Mouse (Mus musculus) v-Abl transformed pro-B cells (cell line): ENCODE results near the gene Cables2.

ENCODE experiments used
- in situ Hi-C, 2 experiments: fragments of 400-800 bp; cut with MboI; formaldehyde crosslinking; loops; one replicate each; pipeline ENCODE4 v1.15.1; 2025; ENCODE audit not compliant: unreplicated experiment in 2 of 2

Cables2 gene

DNA sequence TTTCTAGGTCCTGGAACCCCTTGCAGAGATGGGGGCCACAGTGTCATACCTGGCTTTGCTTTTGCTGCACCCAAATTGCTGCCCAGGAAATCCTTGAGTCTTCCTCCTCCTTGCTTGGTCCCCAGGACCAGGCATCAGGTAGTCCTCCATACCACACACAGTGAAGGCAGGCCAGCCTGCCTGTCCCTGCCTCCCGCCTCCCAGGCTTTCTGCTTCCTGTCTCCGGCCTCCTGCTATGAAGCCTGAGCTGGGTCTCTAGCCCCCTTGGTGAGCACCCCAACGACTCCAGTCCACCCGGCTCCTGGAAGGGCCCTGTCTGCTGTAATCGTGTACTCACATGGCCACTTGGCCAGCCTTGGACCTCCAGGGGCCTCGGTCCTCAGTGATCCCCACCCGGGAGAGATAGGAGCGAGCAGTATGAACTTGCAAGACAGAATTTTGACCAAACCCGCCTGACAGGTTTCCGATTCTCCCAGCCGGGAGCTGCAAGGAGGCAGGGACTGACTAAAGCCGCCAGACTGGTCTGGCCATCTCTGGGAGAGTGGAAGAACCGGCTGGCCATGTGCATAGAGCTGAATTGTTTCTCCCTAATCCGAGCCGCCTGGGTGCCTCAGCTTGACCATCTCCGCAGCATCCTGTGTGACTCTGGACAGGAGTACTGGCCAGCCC is 16.3 kb upstream of the Cables2 start, which contains the start of gene Rbbp8nl:
Gene Rbbp8nl (minus strand): TSS at position 440 of the 669 bp plus-strand sequence.
- in situ Hi-C loops = loop anchor here (10.0 kb wide), 2 partner anchors 465 to 495 kb away; no protein-coding TSS in a partner anchor

DNA sequence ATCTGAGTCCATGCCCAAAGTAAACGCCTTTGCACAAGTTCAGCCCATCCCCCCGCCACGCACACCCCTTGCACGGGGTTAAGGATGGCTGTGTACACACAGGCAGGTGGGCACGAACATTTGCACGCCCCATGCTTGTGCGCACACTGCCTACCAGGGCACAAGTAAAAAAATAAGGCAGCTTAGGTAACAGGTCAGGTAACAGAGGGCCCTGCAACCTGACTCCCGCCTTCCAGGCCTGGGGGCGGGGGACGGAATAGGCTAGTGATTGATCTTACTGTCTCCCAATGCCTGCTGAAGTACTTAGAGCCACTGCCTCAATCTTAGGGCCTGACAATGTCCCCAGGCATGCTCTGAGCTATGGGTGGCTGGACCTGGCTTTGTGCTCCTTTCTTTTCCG is 15.7 kb upstream of the Cables2 start:
- in situ Hi-C loops = loop anchor here (10.0 kb wide), 2 partner anchors 466 to 496 kb away; no protein-coding TSS in a partner anchor

DNA sequence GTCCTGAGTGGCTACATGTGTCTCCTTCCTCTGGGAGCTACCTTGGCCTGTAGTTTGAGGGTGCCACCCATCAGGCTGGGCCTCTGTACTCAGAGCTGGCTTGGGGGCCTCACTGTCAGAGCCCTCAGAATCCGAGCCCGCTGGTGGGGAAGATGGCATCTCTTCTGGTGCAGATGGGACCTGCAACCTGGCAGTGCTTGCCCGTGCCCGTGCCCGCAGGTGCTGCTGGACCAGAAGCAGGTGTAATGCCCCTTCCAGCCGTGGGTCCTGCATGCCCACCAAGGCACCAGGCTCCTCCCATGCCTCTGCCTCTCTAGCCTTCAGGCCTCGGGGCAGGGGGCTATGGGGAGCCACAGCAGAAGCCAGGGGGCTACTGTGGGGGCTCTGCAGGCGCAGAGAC is 6.0 kb upstream of the Cables2 start:
- in situ Hi-C loops = loop anchor here (5.0 to 10.0 kb wide), 3 partner anchors 68 to 185 kb away; no protein-coding TSS in a partner anchor

DNA sequence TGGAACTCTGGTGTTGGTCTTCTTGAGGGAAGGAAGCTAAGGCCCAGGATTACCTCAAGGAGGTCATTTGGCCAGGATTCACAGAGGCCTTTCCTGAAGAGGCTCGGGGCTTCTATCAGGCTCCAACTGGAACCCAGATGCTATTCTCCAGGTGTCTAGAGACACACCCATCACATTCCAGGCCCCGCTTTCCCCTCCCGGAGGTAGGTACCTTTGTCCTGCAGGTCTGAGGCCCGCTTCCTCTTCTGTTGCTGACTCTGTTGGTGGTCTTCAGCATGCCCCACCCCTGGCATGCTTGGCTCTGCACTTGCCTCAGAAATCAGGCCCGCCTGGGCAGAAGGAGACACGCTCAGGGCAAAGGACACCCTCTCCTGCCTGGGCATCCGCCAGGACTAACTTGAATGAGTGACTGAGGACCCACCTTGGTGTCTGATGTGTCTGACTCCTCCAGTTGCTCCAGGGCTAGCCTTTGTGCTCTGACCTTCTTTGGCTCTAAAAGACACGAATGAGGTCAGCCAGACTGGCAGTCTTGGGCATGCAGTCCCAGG is 4.6 kb upstream of the Cables2 start:
- in situ Hi-C loops = loop anchor here (5.0 to 10.0 kb wide), 3 partner anchors 69 to 187 kb away; no protein-coding TSS in a partner anchor

DNA sequence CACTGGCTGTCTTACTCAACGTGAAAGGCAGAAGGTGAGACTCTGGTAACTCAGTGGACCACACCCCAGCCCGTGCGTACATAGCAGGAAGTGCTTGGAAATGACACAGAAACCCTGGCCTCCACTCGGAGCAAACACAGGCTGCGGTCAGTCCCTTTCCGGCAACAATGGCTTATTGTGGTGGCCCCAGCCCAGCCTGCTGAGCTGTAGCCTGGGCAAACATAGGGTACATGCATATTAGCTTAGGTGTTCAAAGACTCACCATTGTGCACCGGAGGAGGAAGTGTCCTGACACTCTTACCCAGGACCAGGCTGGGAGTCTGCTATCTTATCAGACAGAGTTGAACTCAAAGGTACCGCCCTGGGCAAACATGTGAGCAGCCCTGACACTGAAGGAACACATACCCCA is 3.6 kb upstream of the Cables2 start:
- in situ Hi-C loops = loop anchor here (5.0 to 10.0 kb wide), 3 partner anchors 70 to 188 kb away; no protein-coding TSS in a partner anchor

DNA sequence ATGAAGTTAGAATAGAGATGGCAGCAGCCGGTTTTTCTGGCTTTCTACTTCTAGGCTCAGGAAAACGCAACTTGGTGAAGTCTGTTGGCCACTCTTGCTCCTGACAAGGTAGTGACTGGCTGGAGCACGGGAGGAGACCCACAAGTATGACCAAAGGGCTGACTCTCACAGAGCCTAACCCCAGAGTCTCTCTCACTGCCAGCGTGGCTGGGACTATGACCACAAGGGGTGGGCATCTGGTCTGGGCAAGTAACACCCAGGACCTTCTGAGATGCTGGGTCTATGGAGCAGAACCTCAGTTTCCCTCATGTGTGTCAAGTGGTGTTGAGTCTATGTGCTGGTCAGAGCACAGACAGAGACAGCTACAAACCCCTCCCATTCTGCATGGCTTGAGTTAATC is 3.1 kb upstream of the Cables2 start:
- in situ Hi-C loops = loop anchor here (5.0 to 10.0 kb wide), 3 partner anchors 71 to 188 kb away; no protein-coding TSS in a partner anchor

DNA sequence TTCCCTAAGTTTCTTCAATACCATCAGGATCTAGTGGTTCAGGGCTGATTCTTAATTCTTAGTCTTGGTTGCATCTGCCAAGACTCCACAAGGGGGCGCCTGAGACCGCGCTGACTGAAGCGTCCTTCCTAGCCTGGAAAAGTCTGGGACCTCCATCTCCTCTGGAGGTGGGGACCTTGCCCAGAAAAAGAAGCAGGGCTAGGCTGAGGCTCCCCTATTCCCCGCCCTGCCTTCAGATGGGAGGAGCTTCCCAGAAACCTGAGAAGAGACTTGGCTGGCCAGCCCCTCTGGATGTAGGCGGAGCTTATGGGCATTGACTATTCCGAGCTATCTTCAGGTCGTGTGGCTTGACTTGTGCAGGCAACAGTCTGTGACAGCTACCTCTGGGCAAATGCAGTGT is 2.5 kb upstream of the Cables2 start:
- in situ Hi-C loops = loop anchor here (5.0 to 10.0 kb wide), 3 partner anchors 71 to 189 kb away; no protein-coding TSS in a partner anchor

DNA sequence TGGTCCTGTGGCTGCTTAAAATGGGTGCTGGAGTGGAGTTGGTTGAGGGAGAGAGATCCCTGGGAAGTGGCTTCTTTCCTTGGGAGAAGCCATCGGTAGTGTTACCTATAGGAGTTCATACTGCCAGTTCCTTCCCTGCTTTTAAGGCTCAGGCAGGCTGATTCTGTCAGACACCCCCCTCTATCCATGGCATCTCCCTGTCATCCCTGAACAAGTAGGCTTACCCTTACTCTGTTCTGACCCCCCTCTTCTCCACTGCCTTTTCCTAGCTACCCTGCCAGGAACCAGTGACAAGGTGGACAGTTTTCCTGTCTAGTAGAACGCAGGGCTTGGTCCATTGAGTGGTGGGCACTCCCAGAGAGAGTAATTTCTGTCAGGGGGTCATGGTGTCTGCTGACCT is 1.2 kb upstream of the Cables2 start:
- in situ Hi-C loops = loop anchor here (5.0 to 25.0 kb wide), 5 partner anchors 73 to 1038 kb away; partner anchors contain the start of genes Rtel1 (in 1 of the 2) and Stmn3 (in 1 of the 2)

DNA sequence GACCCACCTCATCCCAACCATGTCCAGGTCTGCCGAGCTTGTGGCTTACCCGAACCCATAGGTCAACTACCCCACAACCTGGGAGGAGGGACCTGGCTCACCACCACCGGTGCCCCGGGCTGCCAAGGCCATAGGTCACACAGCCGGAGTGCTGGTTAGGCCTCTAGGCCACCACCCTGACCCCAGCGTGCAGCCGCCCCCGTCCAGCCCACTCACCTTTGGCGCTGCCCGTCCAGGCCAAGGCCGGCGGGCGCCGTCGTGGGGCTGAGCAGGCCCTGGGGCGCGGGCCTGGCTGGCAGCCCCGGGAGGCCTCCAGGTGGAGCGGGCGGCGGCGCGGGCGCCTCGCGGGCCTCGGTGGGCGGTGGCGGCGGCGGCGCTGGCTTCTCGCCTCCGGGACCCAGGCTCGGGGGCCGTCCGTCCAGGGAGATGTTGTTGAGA is 393 bp downstream of the Cables2 start:
- in situ Hi-C loops = loop anchor here (5.0 to 25.0 kb wide), 5 partner anchors 74 to 1039 kb away; partner anchors contain the start of genes Rtel1 (in 1 of the 2) and Stmn3 (in 1 of the 2)

DNA sequence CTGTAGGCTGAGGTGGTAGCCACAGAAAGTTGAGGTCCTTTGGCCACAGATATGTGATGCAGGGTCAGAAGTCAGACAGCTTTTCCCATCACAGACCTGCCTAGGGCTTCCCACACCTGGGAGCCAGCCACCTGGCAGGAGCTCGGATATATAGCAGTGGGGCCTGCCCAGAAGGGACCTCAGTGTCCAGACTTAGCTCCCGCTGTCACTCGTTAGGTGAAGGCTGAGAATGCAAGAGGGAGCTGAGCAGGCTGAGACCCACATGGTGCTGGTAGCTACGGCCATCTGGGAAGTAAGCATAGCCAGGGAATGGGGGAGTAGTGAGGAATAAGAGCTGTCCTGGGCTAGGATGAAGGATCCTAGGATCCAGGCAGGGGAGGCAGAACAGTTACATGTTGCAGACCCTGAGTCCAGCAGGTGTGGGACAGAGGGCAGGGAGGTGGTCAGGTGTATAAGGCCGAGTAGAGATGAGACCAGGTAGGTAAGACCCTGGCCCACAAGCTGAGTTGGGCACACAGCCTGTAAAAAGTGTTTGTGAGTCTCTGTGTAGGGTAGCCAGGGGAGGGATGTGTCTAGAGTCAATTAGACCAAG is 1.4 kb downstream of the Cables2 start:
- in situ Hi-C loops = loop anchor here (5.0 to 25.0 kb wide), 5 partner anchors 75 to 1040 kb away; partner anchors contain the start of genes Rtel1 (in 1 of the 2) and Stmn3 (in 1 of the 2)

DNA sequence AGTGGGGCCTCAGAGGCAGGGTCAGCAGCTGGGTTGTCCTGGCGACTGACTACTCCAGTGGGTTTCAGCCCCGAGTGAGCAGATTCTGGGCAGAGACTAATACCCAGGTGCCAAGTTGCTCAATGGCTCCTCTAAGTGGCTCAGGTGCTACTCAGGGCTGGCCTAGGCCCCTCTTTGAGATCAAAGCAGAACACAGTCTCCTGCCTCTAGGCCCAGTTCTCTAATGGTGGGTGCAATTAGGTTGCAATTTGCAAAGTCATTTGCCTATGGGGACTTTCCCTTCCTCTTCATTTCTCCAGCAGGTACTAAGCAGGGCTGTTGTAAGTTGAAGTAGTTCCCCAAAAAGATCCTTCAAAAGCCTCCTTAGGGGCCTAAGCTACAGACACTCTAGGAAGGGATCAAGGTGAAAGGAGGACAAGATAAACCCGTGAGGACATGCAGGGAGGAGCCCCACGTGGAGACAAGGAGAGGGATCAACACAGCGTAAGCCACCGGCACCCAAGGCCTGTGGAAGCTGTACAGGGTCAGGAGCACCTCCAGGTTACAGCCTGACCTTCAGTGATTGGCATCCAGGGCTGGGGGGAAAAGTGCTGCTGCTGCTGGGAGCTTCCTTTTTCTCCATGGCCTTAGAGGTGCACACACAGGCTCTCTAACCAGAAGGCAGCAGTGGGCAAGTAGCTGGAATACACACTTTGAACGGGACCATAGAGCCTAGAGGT is 2.6 kb downstream of the Cables2 start:
- in situ Hi-C loops = loop anchor here (5.0 to 25.0 kb wide), 5 partner anchors 77 to 1042 kb away; partner anchors contain the start of genes Rtel1 (in 1 of the 2) and Stmn3 (in 1 of the 2)

DNA sequence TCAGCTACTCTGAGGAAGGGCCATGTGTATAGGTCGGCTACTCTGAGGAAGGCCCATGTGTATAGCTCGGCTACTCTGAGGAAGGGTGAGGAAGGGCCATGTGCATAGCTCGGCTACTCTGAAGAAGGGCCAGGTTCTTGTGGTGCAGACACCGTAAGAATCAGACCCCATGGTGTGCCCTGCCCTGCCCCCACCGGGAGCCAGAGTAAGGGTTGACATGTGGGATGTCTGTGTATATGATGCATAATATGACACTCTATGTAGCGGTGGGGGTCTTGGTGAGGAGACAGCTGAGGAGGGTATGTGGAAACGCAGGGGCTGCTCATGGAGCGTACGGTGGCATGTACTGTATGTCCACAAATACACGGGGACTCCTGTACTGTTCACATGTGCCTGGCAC is 4.0 kb downstream of the Cables2 start:
- in situ Hi-C loops = loop anchor here in 1 of 2 experiments (25.0 kb wide), 1 partner anchor 1043 kb away; the partner anchor contains the start of genes Rtel1 and Stmn3

DNA sequence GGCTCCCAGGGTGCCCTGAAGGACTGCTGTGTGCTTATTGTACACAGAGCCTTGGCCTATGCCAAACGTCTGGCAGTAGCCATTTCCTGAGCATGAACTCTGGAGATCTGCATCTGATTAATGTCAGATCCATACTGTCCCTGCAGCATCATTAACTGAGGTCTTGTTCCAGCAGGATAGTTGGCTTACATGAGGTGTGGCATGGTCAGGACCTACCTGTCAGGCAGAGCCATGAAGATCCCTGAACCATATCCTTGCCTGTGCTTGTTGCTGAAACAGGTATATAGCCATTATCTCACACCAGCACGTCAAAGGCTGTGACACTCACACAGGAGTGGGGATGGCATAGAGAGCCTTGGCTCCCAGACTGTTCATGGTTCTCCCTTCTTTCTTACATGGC is 5.3 kb downstream of the Cables2 start:
- in situ Hi-C loops = loop anchor here in 1 of 2 experiments (25.0 kb wide), 1 partner anchor 1044 kb away; the partner anchor contains the start of genes Rtel1 and Stmn3

DNA sequence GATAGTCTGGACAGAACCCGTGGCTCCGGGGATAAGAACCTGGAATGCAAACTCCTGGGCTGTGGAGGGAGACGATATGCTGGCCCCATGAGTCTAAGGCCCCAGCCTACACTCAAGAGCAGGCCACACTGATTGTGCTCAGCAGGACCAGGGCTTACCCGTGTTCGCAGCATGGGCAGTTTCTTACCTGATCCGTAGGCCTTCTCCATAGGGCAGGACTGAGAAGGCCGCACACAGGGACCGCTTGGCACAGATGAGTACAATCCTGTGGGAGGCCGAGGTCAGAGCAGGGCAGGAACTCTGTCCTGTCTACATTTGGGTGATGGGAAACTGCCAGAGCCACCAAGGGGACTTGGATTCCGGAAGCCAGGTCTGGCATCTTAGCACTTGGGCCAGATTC is 10.4 kb downstream of the Cables2 start:
- in situ Hi-C loops = loop anchor here in 1 of 2 experiments (25.0 kb wide), 1 partner anchor 1049 kb away; the partner anchor contains the start of genes Rtel1 and Stmn3

DNA sequence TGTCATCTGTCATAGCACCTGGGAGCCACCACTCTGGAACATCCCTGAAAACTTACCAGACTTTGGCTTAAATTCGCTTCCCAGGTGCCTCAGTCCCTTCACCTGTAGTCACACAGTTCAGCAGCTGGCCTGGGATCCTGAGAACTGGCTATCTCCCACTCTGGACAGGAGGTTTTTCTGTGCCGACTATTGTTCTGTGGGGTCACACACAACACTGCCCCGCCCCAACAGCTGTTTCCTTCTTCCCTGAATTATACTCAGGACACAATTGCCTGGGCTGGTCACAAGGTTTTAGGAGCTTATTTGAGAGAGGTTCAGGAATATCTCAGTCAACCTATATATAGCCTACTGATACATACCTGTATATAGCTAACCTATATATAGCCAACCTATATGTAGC is 10.9 kb downstream of the Cables2 start:
- in situ Hi-C loops = loop anchor here in 1 of 2 experiments (25.0 kb wide), 1 partner anchor 1050 kb away; the partner anchor contains the start of genes Rtel1 and Stmn3

DNA sequence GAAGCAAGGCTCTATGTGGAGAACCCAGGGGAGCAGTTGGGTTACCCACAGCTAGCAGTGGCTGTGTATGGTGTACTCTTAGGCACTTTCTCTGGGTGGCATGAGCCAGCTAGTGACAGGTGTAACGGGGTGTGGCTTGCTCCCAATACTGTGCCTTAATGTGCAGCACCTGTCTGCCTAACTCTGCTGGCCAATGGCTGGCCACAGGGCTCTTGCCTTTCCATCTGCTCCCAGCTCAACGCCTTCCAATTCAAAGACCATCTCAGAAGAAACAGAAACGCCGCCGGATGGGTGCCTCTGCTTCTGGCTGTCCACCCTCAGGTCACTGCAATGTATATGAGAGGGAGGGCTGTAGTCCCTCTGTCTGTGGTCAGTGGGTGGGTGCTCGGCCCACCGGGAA is 11.4 kb downstream of the Cables2 start:
- in situ Hi-C loops = loop anchor here in 1 of 2 experiments (25.0 kb wide), 1 partner anchor 1050 kb away; the partner anchor contains the start of genes Rtel1 and Stmn3

DNA sequence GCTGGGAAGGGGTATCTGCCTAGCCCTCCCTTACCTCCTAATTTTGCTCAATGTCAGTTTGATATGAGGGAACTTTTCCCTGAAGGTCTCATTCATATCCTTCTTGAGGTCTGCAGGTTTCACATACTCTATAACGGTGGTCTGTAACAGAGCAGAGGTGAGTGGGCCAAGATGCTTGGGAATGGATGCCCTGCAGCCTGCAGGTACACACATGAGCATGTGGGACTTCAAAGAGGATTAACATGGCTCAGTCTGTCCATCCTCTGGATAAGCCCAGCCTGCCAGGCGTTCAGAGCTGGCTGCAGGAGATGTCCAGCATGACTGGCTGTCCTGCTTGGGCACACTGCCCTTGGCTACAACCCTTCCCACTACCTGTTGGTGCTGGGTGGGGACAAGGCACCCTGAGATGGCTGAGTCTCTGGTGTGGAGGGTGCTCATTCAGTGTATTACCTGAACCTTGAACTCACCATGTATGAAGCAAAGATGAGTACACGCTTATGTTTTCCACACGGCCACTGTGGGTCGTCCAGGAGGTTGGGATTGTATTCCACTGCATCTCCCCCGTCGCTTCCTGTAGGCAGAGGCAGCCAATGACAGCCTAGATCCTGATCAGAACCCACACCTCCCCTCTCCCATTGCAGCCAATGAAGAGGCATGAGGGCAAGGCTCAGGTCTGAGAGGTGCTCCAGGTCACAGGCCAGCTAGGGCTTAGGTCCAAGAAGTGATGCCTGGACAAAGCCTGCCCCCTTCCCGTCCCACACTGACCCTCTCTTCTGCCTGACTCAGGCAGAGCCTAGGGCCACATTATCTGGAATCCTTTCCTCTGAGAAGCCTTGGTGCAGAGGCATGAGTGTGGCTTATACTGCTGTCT is 12.5 kb downstream of the Cables2 start:
- in situ Hi-C loops = loop anchor here in 1 of 2 experiments (25.0 kb wide), 1 partner anchor 1051 kb away; the partner anchor contains the start of genes Rtel1 and Stmn3

DNA sequence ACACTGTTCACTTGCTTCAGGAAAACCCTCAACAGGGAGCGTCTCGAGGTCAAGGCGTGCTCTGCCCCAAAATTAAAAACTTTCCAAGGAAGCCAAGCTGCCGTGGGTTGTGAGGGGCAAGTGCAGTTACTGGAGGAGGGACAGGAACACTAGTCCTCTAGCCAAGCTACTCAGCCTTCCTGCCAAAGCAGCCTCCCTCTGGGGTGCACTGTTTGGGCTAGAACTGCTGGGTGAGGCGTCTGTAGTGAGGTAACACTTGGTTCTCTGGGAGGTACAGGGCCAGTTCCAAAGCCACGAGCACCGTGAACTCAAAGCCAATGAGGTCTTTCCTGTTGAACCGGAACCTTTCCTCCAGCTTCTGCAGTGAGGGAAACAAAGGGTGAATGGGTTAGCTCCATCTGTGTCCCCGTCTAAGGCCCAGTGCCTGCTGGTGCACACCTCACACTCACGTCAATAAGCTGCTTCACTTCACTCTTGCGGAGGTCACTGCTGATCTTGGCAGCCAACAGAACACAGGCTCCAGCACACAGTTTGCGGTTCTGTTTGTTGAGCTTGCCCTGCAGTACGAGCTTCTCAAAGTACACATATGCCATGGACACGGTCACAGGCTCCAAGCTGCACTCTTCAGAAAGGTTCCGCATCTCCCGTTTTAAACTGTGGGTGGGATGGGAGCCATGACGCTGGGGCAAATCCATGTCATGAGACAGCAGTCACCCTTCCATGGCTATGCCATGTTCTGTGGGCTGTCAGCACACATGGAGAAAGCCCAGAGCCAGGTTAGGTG is 13.3 kb downstream of the Cables2 start:
- in situ Hi-C loops = loop anchor here (10.0 to 25.0 kb wide), 3 partner anchors 215 to 1052 kb away; partner anchors contain the start of genes Psma7 (in 2 of the 2), Ss18l1 (in 2 of the 2), Rtel1 (in 1 of the 2) and Stmn3 (in 1 of the 2)
